Mouse (Mus musculus): ENCODE data around the gene Card9.

Card9 gene

DNA sequence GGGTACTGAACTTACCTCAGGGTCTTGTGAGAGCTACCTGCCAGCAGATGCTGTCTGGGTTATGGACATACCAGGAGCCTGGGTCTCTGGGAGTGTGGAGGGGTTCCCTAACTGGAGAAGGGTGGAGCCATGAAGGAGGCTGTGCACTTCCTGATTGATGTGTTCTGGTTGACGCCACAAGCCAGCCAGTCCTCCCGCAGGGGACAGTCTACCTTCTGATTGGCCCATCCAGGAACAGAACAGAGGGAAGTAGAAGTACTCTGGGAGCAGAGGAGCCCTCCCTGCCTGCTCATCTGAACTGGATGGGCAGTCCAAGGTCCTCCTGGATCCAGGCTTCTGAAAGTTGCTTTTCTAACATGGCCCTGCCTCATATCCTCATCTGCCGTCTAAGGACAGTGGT, at the start of gene Card9:
Card9 (minus strand) TSS at position 147 of the 400 bp plus-strand sequence.
- 67% methylated on average over 3 of the region's 3 CpGs for WGBS

DNA sequence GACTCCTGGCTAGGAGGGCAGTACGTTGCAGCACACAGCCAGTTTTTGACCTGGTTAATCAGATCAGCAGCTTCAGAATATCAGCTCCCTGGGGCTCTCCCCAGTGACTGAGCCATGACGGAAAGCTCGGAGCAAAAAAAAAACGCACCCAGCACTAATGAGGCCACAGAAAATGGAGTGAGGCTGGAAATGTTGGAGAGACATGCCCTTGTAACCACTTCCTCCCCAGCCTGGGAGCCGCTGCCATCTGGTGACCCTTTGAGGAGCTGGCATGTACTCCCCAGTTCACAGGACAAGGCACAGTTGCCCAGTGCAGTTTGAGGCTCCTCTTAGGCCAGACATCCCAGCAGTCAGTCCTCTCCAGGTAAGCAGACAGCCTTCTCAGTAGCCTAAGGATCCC, 49.4 kb upstream of the Card9 start:
- 75% methylated on average over 5 of the region's 5 CpGs for WGBS

DNA sequence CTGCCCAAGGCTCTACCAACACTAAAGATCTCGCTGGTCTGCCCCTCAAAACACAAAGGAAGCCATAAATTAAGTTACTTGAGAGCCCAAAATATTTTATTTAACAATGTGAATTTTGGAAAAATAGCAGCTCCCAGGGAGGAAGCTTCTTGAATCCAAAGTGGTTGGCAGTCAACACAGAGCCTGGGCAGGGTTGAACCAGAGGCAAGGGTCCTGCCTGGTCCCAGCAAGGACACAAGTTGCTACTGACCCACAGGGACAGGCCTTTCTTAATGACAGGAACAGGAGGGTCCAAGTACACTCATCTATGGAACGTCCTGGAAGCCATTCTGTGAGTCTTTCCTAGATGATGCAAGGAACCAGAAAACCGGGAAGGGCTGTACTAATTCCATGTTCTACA, 48.6 kb upstream of the Card9 start:
- WGBS, result 47% methylated on average over 3 of the region's 3 CpGs

DNA sequence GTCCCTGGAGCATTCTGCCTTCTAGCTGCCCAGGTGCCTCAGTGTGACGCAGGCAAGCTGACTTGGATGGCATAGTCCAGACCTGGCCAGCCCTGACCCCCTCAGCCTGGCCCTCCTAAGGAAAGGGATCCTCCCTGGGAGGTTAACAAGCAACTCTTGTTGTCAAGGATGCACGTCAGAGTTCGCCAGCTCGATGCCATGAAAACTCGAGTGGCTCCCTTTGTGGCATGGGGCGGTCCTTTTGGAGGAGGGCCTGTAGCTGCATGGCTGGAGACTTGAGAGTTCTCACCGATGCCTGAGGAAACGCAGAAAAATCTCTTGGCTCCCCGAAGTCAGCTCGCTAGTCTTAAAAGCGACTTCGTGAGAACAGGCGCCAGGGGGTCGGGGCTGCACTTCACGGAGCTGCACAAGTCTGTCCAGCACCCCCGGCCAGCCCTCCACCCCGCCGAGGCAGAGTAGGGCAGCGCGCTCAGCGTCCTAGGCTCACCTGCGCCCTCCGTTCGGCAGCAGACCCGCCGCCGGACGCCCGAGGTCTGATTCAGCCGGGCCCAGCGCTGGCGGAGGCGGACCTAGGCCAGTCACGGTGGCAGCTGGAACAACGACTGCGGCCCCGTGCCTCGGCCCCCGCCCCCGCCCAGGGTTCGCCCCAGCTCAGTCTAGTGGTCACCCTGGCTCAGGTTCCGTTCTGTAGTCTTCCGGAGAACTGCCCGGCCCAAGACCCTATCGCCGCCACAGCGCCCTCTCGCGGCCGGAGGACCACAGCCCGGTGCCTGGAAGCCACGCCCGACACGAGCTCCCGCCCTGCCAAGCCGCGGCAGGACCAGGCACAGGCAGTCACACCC, 48.0 kb upstream of the Card9 start, which contains the start of gene Inpp5e:
Inpp5e (minus strand) TSS at position 689 of the 842 bp plus-strand sequence.
- WGBS, result under 1% methylated on average over 57 of the region's 57 CpGs

DNA sequence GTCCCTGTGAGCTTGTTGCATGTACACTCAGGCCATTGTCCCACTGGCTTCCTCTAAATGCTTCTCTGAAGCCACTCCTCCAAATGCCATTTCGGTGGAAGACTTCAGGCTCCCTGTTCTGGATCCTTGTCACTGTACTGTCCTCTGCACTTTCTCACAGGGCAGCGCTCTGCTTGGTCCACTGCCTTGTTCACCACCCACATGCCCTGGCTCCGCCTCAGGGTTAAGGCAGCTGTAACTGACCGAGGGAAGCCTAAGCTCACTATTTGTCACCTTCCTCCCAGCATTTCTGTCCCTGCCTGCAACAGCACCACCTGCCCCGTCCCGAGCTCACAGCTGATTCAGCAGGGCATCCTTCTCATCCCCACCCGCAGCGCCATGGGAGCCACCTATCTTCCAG, 42.6 kb upstream of the Card9 start:
- 82% methylated on average over 8 of the region's 8 CpGs for WGBS

DNA sequence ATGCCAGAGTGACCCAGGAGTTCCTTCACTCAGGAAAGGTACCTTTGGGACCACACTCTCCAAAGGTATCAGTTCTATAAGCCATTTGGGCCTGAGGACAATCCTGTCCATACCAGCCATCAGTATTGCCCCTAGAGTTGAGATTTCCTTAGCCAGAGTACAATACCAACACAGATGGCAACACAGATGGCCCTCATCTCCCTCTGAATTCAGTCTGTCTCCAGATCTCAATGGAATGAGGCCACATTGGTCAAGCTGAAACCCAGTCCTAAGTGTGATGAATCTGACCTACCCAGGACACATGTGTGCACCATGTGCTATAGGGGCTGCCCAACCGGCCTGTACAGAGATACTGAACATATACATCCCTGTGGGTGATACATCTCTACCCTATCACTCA, 41.5 kb upstream of the Card9 start:
- WGBS, result 86% methylated on average over 1 of the region's 1 CpGs

DNA sequence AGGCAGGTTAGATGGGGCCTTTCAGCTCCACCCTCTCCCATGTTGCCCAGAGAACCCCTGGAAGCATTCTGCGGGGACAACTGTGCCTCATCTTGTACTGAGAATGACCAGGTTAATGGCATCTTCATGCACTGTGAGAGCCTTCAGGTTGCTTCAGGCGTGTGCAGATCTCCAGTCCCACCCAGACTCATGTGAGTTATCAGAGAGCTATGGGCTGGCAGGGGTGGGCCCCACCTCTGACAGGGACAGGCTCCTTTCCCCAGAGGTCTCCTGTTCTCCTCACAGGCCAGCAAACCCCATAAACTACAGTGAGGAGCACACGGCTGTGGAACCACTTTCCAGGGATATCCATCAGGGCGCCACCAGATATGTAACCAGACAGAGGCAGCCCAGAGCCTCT, 40.3 kb upstream of the Card9 start:
- WGBS, result 94% methylated on average over 4 of the region's 4 CpGs

DNA sequence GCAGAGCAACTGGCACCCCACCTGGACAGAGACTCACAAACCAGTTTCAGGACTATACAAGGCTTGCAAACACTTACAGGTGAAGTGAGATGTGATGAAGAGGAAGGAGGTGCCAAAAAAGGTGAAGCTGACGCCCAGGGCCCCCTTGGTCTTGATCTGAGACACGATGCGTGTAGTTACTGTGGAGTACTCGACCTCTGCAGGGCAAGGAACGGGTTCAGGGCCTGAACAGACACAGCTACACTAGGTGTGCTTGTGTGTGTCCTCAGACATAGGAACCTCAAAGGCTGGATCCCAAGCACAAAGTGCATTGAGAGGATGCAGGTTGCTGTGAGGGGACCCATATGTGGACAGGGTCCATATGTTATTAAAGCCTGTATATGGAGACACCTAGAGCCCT, 39.6 kb upstream of the Card9 start:
- WGBS, result 92% methylated on average over 5 of the region's 5 CpGs

DNA sequence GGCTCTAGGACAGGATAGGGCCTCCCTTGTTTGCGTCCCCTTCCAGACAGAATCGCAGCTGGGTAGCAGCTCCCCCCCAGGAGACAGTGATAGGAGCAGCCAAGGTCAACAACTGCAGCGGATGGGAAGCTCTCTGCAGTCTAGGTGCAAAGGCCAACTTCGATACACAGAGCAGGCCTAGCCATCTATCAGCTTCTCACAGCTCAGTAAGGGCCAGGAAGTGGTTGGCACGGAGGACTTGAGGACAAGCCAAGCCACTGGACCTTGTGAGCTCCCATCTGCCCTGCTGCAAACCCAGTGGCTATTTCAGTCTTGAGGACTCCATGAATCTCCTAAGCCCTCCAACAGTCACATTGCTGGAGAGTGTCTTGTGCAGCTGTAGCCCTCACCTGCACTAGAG, 38.9 kb upstream of the Card9 start:
- WGBS, result 68% methylated on average over 5 of the region's 5 CpGs

DNA sequence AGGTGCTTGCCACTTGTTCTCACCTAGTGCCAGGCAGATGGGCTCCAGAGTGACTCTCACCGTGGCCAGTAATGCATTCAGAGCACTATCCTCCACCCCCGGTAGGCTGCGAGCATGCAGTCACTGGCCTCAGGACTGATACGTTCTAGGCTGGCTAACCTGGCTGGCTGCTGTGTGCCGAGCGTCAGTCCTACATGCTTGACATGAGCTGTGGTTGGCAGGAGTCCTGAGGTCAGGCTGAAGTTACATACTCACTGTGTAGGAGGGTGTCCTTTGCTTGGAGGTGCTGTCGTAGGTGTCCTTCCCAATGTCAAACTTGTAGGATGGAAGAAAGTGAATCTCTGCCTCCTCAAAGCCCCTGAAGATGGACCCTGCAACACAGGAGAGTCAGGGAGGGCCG, 38.3 kb upstream of the Card9 start:
- 71% methylated on average over 8 of the region's 8 CpGs for WGBS

DNA sequence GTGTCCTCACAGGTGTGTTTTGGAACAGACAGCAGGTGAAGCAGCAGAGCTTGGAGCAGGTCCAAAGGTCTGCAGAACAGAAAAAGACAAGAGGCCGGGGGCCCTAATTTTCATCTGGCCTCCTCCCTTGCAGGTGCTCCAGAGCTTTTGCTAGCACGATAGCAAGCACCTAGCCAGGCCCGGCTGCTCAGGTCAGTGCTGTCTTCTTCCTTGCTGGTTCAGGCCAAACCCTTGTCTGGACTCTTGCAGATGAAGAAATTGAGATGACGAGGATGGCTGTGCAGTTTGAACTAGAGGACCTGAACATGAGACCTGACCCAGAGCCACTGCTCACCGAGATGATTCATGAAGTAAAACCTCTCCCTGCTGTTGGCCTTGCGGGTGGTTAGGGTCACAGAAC, 30.9 kb upstream of the Card9 start:
- 87% methylated on average over 6 of the region's 6 CpGs for WGBS

DNA sequence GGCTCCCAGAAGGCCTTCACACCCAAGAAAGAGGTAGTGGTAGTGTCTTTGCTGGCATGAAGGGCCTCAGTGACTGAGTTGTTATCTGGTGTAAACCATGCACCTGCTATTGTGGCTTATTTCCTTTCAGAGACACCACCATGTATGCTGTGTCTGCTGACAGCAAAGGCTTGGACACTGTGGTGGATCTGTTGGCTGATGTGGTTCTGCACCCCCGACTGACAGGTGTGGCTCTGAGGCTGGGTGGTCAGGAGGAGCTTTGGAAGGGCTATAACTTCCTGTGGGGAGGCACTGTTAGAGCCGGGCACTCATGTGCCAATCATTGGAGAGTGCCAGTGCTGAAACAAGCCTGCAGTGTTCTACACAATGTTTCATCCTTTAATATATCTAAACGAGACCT, 30.2 kb upstream of the Card9 start:
- 75% methylated on average over 3 of the region's 3 CpGs for WGBS

DNA sequence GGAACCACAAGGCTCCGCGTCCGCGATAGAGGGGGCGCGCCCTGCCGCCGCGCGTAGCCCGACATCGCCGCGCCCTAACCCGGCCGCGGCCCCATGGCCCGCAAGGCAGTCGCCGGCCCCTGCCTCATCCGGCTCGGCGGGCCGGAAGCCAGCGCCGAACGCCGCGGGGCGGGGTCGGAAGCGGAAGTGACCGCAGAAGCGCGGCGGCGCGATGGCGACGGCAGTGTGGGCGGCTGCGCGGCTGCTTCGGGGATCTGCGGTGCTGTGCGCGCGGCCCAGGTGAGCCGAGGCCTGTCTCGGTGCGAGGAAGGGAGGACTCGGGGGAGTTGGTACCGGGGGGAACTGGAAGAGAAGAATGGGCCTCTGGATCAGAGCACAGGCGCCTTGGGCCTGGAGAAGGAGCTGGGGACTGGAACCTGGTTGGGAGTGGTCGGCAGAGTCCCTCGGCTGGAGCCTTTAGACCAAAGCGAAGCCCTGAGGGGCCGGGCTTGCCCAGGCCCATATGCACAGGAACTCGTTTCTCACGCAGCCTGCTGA, 28.5 kb upstream of the Card9 start, which contains the start of the genes Entr1 and Pmpca:
Entr1 (minus strand) TSS at position 163 of the 537 bp plus-strand sequence.
Pmpca (plus strand) TSS at position 186 of the 537 bp plus-strand sequence.
- WGBS, result under 1% methylated on average over 59 of the region's 60 CpGs

DNA sequence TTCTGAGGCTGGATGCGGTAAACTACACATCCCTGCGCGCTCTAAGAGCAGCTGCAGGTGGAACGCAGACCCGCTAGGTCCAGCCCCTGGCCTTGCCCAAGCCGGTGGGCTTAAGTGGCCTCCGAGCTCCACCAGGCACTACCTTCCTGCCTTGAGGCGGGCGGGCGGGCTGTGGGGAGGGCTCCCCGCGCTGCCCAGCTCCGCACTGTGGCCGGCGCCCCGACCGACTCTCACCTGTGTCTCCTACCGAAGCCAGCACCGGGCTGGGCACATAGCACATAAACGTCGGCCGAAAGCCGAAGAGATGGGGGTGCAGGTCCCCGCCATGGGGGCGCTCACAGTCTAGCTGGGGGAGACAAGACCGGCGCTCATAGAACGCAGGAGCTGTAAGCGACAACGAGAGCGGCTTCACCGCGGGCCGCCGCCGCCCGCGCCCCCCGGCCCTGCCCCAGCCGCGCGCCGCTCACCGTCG, 28.0 kb upstream of the Card9 start:
- under 1% methylated on average over 45 of the region's 45 CpGs for WGBS

DNA sequence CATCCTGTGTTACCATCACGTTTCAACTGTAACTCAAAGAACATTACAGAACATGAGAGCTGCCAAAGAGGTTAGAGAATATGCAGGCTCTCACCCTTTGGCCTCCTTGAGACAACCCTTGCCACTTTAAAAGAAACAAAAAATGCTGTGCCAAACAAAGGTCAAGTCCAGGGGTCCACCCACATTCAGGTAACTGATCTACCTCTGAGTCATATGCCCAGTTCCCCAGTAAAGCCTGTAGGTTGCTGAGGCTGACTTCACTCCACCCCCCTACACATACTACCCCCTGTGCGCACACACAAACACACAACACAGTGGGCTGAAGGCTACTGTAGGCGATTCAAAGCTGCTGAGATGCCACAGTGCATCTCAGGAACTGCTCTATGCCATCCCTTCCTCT, 27.0 kb upstream of the Card9 start:
- WGBS, result 74% methylated on average over 3 of the region's 3 CpGs

DNA sequence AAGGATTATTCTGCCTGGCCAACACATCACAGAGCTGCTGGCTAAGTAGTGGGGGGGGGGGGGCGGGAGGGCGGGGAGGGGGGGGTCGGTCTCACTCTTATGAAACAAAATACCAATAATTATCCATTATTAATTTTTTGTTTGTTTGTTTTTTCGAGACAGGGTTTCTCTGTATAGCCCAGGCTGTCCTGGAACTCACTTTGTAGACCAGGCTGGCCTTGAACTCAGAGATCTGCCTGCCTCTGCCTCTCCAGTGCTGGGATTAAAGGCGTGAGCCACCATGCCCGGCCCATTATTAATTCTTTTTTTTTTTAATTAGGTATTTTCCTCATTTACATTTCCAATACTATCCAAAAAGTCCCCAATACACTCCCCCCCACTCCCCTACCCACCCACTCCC, 20.2 kb upstream of the Card9 start:
- WGBS, result 28% methylated on average over 6 of the region's 6 CpGs

DNA sequence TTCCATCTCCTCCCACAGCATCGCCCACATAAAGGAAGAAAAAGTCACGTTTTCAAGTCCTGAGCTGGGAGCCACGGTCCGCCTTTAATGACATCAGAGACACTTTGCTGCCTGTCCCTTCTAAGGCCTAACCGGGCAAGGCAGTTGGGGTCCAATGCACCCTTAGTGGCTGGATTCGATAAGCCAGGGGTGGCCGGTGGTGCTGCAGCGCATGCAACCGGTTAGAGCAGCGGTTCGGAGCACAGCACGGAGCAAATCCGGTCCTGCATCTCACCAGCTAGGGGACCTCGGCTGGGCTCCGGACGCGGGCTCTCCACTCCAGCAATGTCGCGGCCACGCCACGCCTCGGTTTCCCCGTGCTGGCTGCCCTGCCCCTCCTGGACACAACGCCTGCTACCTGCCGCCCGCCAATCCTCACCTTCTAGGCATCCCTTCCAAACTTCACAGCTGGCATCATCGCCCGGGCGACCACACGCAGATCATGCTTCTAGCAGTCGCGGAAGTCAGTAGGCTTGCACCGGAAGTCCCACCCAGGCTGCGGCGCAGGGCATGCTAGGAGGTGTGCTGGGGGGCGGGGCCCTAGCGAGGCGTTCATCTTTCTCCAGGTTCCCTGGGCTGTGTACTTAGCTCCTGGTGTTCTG, 19.5 kb upstream of the Card9 start, which contains the start of gene Snapc4:
Snapc4 (minus strand) TSS at position 523 of the 641 bp plus-strand sequence.
- WGBS, result under 1% methylated on average over 38 of the region's 38 CpGs

DNA sequence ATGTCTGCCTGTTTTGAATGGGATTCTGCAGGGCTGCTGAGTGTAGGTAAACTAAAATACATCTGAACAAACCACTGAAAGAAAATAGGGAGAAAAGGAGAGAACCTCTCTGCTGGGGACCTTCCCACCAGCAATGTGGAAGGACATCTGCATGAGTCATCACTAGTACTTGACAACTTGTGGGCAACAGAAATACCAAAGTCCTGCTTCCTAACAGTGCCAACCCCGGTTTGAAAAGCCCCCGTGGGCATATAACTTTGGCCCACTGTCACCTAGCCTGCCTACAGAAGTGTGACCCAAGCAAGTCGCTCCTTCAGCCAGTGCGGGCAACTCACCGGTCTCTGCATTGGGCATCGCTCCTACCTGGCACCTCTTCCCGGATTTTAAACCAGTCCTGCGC, 11.7 kb upstream of the Card9 start:
- WGBS, result 88% methylated on average over 8 of the region's 8 CpGs

DNA sequence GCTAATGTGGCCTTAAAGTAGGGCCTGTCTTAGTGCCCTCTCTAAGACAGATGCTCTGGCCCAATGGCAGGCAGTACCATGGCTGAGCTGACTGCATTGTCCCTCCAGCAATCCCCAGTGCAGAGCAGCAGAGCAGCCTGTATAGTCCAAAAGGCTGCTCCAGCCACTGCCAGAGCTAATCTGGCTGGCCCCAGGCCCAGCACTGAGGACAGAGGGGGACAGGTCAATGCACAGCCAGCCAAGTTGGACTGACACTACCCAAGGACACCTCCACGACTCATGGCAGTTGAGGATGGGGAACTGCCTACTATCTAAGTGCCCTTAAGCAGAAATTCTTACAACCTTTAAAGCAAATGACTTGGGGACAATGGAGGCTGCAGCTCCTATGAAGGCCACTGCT, 7.9 kb upstream of the Card9 start:
- WGBS, result 88% methylated on average over 1 of the region's 1 CpGs

DNA sequence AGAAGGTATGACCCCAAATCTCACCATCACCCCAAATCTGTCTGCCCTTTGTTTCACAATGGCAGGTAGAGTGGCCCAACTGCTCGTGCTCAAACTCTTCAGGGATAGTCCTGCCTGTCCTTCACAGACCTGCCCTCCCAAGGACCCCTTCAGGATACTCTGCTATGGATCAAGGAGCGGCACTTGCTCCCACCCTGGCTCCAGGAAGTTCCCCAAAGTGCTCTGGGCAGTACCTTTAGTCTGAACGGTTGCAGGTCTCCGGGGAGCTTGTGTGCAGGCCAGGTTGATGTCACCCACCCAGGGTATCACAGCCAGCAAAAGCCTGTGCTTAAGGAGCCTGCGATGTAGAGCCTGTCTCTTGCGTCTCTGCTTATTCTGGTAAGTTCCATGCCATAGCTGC, 7.2 kb upstream of the Card9 start:
- 93% methylated on average over 6 of the region's 6 CpGs for WGBS

DNA sequence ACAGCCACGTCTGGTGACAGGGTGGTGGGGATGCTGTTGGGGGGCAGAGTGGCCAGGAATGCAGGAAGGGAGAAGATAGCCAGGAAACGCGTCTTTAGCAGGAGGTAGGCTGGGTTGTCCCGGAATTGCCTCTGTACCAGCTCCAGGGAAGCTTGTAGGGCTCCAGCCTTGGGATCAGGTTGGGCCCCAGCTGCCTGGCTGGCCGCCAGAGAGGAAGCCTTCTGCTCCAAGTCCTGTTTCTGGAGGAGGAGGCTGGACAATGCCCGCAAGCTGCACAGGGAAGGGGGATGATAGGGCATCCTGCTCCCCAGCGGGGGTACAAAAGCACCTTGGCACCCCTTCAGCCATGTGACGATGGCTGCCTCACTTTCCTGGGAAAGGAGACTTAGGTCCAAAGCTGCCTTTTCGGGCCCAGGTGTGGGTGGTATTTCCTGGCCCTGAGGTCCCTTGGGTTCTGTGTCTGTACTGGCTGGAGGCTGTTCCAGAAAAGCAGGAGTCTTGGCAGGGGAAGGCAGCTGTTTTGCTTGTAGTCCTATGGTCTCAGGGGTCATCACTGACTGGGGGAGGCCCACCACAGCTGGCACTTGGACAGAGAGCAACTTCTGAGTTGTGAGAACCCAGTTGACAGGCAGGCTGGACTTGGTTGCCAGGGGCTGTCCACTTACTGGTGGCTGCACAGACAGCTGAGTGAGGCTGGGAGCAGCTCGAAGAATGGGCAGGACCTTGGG, 4.2 kb upstream of the Card9 start:
- 43% methylated on average over 10 of the region's 10 CpGs for WGBS

DNA sequence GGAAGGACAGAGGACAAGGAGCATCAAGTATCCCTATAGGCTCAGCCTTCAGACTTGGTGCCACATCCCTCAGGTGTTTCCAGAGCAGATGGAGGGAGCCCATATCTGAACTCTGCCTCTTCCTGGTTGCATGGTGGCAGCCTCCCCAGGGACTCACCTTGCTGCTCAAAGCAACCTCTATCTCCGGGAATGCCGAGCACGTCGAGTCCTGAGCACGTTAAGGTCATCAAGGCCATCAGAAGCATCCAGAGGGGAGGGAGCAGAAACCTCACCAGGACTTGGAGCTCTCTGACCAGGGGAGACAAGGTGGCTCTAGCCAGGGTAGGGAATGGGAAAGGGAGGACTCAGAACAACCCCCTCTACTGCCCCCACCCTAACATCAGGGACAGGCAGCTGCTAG, 2.8 kb upstream of the Card9 start:
- 93% methylated on average over 5 of the region's 5 CpGs for WGBS

All from cerebral cortex, adult 2 months (tissue).